Mouse (Mus musculus) limb, embryonic 13.5 days (tissue): Measurements from ENCODE around the gene Pwp2. TPM values are rescaled to one million over a fixed set of nuclear protein-coding genes. Genes with fewer than 3 reads are reported as not detected.
"Not testable (repeated sequence)": the region's sequence is repeated elsewhere in the genome, so short reads cannot be mapped to it uniquely, and the experiment has no call there.

Source experiments
- ATAC-seq: fragments of 200-750 bp; cut with Nextera tagmentation; 2 replicates; pipeline ENCODE4 v1.8.0; 2017; ENCODE audit warnings: low read depth, moderate number of reproducible peaks, moderate TSS enrichment; ENCODE audit not compliant: low FRiP score
- H3K27ac ChIP-seq: fragments of 300-500 bp; sonication (generic); 2 replicates; pipeline ENCODE4 v1.5.1; 2015; ENCODE audit warnings: inconsistent platforms, mild to moderate bottlenecking, moderate library complexity
- H3K27me3 ChIP-seq: fragments of 300-500 bp; sonication (generic); 2 replicates; pipeline ENCODE4 v1.6.1; 2015; ENCODE audit warnings: mild to moderate bottlenecking, inconsistent platforms
- H3K36me3 ChIP-seq: fragments of 300-500 bp; sonication (generic); 2 replicates; pipeline ENCODE4 v1.6.1; 2015; ENCODE audit warnings: inconsistent platforms, mild to moderate bottlenecking, moderate library complexity
- H3K4me1 ChIP-seq: fragments of 300-500 bp; sonication (generic); 2 replicates; pipeline ENCODE4 v1.6.1; 2015; ENCODE audit warnings: inconsistent platforms
- H3K4me2 ChIP-seq: fragments of 300-500 bp; sonication (generic); replicated peaks from 2 replicates; pipeline ENCODE4 v1.6.1; 2015; ENCODE audit warnings: inconsistent platforms, mild to moderate bottlenecking, moderate library complexity
- H3K4me3 ChIP-seq: fragments of 300-500 bp; sonication (generic); 2 replicates; pipeline ENCODE4 v1.5.1; 2015; ENCODE audit warnings: moderate library complexity, mild to moderate bottlenecking, inconsistent platforms
- H3K9ac ChIP-seq: fragments of 300-500 bp; sonication (generic); 2 replicates; pipeline ENCODE4 v1.6.1; 2015; ENCODE audit warnings: mild to moderate bottlenecking, inconsistent platforms
- H3K9me3 ChIP-seq: fragments of 300-500 bp; sonication (generic); 2 replicates; pipeline ENCODE4 v1.6.1; 2016; ENCODE audit warnings: inconsistent platforms
- WGBS: fragments of 180-500 bp; shearing (Covaris S2); methylation state at CpG from one replicate; pipeline ENCODE4 v1.1.7; 2015; 5-methylcytosine and 5-hydroxymethylcytosine counted together
- polyA plus RNA-seq: library from polyadenylated mRNA; unstranded; fragments of >200 nt; fragmentation: Nextera tagmentation; extraction: Ambion mirVana; gene quantifications from 2 replicates; pipeline ENCODE4 v1.2.1, GENCODE M21; 2015

The Pwp2 gene
- polyA plus RNA-seq, 1 experiment from 2014 or later, result 22.5 TPM

DNA sequence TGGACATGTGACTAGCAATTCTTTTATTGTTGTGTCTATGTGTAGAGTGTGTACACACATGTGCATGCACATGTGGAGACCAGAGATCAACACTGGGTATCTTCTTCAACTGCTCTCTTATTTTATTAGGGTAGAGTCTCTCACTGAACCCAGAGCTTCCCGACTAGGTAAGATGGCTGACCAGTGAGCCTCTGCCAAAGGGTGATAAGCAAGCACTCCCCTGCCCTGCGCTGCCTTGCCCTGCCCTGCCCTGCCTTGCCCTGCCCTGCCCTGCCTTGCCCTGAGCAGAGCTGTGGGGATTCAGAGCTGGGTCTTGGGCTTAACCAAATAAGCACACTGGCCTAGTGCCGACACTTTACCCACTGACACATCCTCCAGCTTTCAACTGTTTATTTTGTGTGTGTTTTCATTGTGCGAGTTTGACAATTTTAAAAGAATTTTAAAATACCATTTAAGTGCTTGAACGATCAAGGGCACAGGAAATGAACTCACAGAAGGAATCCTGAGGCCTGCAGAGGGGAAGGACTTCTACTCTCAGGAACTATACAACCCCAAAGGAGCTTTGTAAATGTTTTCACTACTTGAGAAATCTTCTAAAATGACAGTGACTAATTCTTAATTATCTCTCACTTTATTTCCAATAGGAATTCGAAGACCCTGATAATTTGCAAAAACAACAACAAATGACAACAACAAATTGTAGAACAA lies 31.6 kb upstream of the Pwp2 start:
- 87% methylated on average over 6 of the region's 6 CpGs for WGBS
- H3K9ac ChIP-seq, result no peak overlapping the region
- no peak overlapping the region for H3K4me3 ChIP-seq
- no peak overlapping the region for H3K27ac ChIP-seq
- no peak overlapping the region for H3K4me2 ChIP-seq
- H3K36me3 ChIP-seq, result peaks cover 97% of the 10 kb centered on the region
- H3K27me3 ChIP-seq, result no peaks in the 10 kb centered on the region
- H3K4me1 ChIP-seq, result no peaks in the 10 kb centered on the region
- H3K9me3 ChIP-seq, result no peaks in the 10 kb centered on the region
- no peak for ATAC-seq

DNA sequence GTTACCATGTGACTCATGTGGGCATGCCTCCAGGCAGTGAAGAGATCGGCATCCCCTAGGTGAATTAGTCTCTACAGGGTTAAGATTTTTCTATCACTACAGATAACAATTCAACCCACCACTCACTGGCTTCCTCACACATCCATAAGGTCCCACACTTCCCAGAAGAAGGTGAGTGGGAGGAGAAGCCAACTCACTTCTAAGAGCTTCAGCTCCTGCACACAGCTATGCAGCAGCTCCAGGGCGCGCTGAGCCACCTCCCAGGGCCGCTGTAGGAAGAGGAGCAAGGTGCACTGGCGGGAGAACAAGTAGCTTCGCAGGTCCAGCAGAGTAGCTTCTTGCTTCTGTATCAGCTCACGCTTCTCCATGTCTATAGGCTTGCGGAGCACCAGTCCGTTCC lies 29.4 kb upstream of the Pwp2 start:
- H3K9ac ChIP-seq, result no peak overlapping the region
- H3K4me3 ChIP-seq, result no peak overlapping the region
- H3K36me3 ChIP-seq, result peaks cover 98% of the 10 kb centered on the region
- H3K27ac ChIP-seq, result no peak overlapping the region
- H3K27me3 ChIP-seq, result no peaks in the 10 kb centered on the region
- H3K9me3 ChIP-seq, result no peaks in the 10 kb centered on the region
- H3K4me2 ChIP-seq, result no peak overlapping the region
- WGBS, result 90% methylated on average over 9 of the region's 9 CpGs
- no peaks in the 10 kb centered on the region for H3K4me1 ChIP-seq
- no peak for ATAC-seq

GRCm38 (mm10) chr10:78211311-78211710 lies 26.4 kb upstream of the Pwp2 start:
- no peak overlapping the region for H3K4me3 ChIP-seq
- no peaks in the 10 kb centered on the region for H3K4me1 ChIP-seq
- H3K36me3 ChIP-seq, result peaks cover 97% of the 10 kb centered on the region
- ATAC-seq, result no peak
- no peaks in the 10 kb centered on the region for H3K9me3 ChIP-seq
- H3K4me2 ChIP-seq, result no peak overlapping the region
- H3K27me3 ChIP-seq, result no peaks in the 10 kb centered on the region
- WGBS, result 76% methylated on average over 6 of the region's 6 CpGs
- H3K27ac ChIP-seq, result no peak overlapping the region
- no peak overlapping the region for H3K9ac ChIP-seq

DNA sequence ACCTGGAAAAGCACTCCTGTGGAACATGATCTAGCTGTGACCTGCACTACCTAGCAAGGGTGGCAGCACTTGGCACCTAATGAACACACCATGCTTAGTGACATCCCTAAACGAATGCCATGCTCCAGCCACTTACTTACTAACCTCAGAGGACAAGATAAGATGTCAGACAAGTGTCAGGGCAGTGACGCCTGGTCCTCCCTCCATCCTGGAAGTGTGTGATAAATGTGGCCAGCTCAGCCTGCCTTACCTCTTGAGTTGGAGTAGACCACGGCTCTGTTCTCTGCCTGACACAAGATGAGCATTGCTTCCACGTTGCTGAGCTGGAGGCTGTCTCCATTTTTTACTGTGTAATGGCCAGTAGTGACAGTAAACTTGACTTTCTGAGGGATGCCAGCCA lies 16.2 kb upstream of the Pwp2 start:
- no peaks in the 10 kb centered on the region for H3K9me3 ChIP-seq
- ATAC-seq, result no peak
- H3K4me1 ChIP-seq, result no peaks in the 10 kb centered on the region
- H3K4me3 ChIP-seq, result no peak overlapping the region
- peaks cover 96% of the 10 kb centered on the region for H3K36me3 ChIP-seq
- H3K4me2 ChIP-seq, result no peak overlapping the region
- H3K27ac ChIP-seq, result no peak overlapping the region
- no peak overlapping the region for H3K9ac ChIP-seq
- WGBS, result 92% methylated on average over 4 of the region's 4 CpGs
- no peaks in the 10 kb centered on the region for H3K27me3 ChIP-seq

- no peak overlapping the region for H3K4me3 ChIP-seq
- H3K4me1 ChIP-seq, result no peaks in the 10 kb centered on the region
- H3K9me3 ChIP-seq, result no peaks in the 10 kb centered on the region
- H3K4me2 ChIP-seq, result no peak overlapping the region
- no peak for ATAC-seq
- no peaks in the 10 kb centered on the region for H3K27me3 ChIP-seq
- no peak overlapping the region for H3K9ac ChIP-seq
- no peak overlapping the region for H3K27ac ChIP-seq
- WGBS, result 92% methylated on average over 5 of the region's 5 CpGs
- peaks cover 100% of the 10 kb centered on the region for H3K36me3 ChIP-seq
Measured at GRCm38 (mm10) chr10:78192933-78193332, 8.0 kb upstream of the Pwp2 start.

GRCm38 (mm10) chr10:78186076-78186475 lies 1.1 kb upstream of the Pwp2 start:
- not testable (repeated sequence) for H3K4me2 ChIP-seq, H3K9me3 ChIP-seq, H3K27me3 ChIP-seq, H3K4me3 ChIP-seq, ATAC-seq, H3K27ac ChIP-seq, H3K9ac ChIP-seq, H3K4me1 ChIP-seq
- peaks cover 64% of the 10 kb centered on the region for H3K36me3 ChIP-seq
- 93% methylated on average over 4 of the region's 4 CpGs for WGBS

DNA sequence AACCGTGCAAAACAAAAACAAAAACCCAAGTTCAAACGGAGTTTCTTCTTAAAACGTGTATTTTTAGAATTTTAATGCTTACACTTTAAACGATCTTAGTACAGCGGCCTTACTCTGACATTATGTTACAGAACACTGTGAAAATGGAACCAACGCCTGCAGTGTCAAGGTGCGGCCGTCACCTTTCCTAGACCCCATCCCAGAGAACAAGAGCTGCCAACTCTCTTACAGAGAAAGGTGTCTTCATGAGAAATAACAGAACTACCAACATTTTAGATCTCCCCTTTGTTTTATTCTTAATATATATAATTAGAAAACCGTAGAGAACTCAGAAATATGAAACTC lies 404 bp upstream of the Pwp2 start:
- H3K9ac ChIP-seq, result peak overlapping the region; percentile 57; the same call in 1 of the 2 replicates
- no peaks in the 10 kb centered on the region for H3K27me3 ChIP-seq
- no peaks in the 10 kb centered on the region for H3K9me3 ChIP-seq
- peak overlapping the region; percentile 77; the same call in 1 of the 2 replicates for H3K27ac ChIP-seq
- H3K4me2 ChIP-seq, result peak overlapping the region; percentile 91
- H3K4me3 ChIP-seq, result peak overlapping the region; percentile 74
- ATAC-seq, result peak; percentile 37
- peaks cover 8% of the 10 kb centered on the region for H3K4me1 ChIP-seq
- WGBS, result 14% methylated on average over 9 of the region's 9 CpGs
- peaks cover 64% of the 10 kb centered on the region for H3K36me3 ChIP-seq

GRCm38 (mm10) chr10:78183577-78183976 lies 1.4 kb downstream of the Pwp2 start:
- Histone ChIP-seq H3K9ac (no peak overlapping the region), H3K27me3 (no peaks in the 10 kb centered on the region), H3K4me1 (peaks cover 8% of the 10 kb centered on the region), H3K4me3 (no peak overlapping the region), H3K4me2 (peak overlapping the region; percentile 91; the same call in 1 of the 2 replicates), H3K36me3 (peaks cover 64% of the 10 kb centered on the region), H3K9me3 (no peaks in the 10 kb centered on the region), H3K27ac (no peak overlapping the region)
- WGBS, result 75% methylated on average over 3 of the region's 3 CpGs
- no peak for ATAC-seq

- H3K4me3 ChIP-seq, result no peak overlapping the region
- no peak overlapping the region for H3K9ac ChIP-seq
- H3K4me2 ChIP-seq, result no peak overlapping the region
- 95% methylated on average over 17 of the region's 17 CpGs for WGBS
- H3K36me3 ChIP-seq, result peaks cover 64% of the 10 kb centered on the region
- no peaks in the 10 kb centered on the region for H3K9me3 ChIP-seq
- H3K27ac ChIP-seq, result no peak overlapping the region
- no peak for ATAC-seq
- H3K27me3 ChIP-seq, result no peaks in the 10 kb centered on the region
- H3K4me1 ChIP-seq, result peaks cover 8% of the 10 kb centered on the region
Measured at GRCm38 (mm10) chr10:78182321-78182720, 2.6 kb downstream of the Pwp2 start.

DNA sequence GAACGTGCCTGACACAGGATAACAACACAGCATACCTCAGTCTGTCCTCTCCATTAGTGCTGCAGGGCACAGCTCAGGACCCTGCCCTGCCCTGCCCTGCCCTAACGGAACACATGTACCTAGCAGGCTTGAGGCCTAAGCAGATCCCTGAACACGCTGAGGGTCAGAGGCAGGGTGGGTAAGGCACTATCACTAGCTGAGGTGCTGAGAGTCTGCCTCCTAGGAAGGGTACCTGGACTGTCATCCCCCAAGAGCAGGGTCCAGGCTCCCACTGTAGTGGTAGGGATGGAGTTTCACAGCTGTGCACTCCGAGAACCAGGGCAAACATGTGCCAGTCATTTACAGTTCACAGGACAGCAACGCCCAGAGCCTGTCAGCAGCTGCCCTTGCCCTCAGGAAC lies 10.5 kb downstream of the Pwp2 start:
- Histone ChIP-seq H3K27ac (no peak overlapping the region), H3K9ac (no peak overlapping the region), H3K27me3 (no peaks in the 10 kb centered on the region), H3K9me3 (no peaks in the 10 kb centered on the region), H3K4me3 (no peak overlapping the region), H3K4me2 (no peak overlapping the region), H3K4me1 (peaks cover 4% of the 10 kb centered on the region), H3K36me3 (peaks cover 88% of the 10 kb centered on the region)
- 94% methylated on average over 5 of the region's 5 CpGs for WGBS
- no peak for ATAC-seq

GRCm38 (mm10) chr10:78171581-78171980 lies 13.4 kb downstream of the Pwp2 start:
- no peak overlapping the region for H3K4me3 ChIP-seq
- H3K36me3 ChIP-seq, result peaks cover 76% of the 10 kb centered on the region
- no peak overlapping the region for H3K9ac ChIP-seq
- H3K27me3 ChIP-seq, result no peaks in the 10 kb centered on the region
- no peak for ATAC-seq
- H3K4me2 ChIP-seq, result no peak overlapping the region
- H3K27ac ChIP-seq, result no peak overlapping the region
- WGBS, result 91% methylated on average over 9 of the region's 9 CpGs
- no peaks in the 10 kb centered on the region for H3K9me3 ChIP-seq
- H3K4me1 ChIP-seq, result peaks cover 15% of the 10 kb centered on the region

DNA sequence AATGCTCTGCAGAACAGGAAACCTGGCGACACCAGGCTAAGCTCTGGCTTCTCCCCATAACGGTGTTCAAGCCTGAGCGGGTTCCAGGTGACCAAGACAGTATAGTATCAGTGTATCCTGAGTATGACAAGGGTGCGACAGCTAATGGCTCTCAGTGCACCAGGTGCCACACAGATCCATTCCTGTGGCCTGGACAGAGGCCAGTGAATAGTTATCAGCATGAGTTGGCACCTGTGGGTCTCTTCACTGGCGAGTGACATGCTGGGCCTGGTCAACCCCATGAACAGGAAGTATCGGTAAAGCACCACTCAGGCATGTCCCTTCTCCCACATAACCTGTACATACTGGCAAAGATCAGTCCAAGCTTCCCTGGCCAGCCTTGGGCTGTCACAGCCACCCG lies 13.9 kb downstream of the Pwp2 start:
- WGBS, result 96% methylated on average over 7 of the region's 7 CpGs
- Histone ChIP-seq H3K4me1 (peaks cover 15% of the 10 kb centered on the region), H3K36me3 (peaks cover 76% of the 10 kb centered on the region), H3K9me3 (no peaks in the 10 kb centered on the region), H3K27me3 (no peaks in the 10 kb centered on the region), H3K4me3 (no peak overlapping the region), H3K9ac (0 out of 2 replicates have a peak overlapping the region, but pooled peaks have one; percentile 8), H3K4me2 (no peak overlapping the region), H3K27ac (no peak overlapping the region)
- ATAC-seq, result no peak

DNA sequence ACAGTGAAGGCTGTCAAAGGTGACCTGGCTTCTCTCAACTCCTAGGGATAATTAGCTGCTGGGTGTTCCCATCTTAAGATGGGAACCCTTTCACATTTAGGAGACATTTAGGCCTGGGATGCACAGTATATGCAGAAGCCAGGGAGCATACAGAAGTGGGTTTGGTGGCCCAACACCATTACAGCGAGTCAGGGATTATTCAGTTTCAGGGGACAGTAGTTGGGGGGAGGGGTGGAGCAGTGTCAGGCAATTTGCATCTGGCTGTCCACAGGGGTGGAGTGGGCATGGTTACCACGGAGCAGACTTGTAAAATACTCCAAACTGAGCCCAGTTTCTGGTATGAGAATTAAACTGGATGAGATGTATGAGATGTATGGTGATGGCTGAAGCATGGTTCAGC lies 14.5 kb downstream of the Pwp2 start:
- ATAC-seq, result no peak
- no peaks in the 10 kb centered on the region for H3K27me3 ChIP-seq
- peaks cover 15% of the 10 kb centered on the region for H3K4me1 ChIP-seq

More for the DNA sequence above, 14.5 kb downstream of the Pwp2 start:
- no peaks in the 10 kb centered on the region for H3K9me3 ChIP-seq
- peaks cover 76% of the 10 kb centered on the region for H3K36me3 ChIP-seq
- H3K4me2 ChIP-seq, result peak overlapping the region; percentile 92
- H3K4me3 ChIP-seq, result peak overlapping the region; percentile 91
- peak overlapping the region; percentile 92; the same call in 1 of the 2 replicates for H3K9ac ChIP-seq
- 0 out of 2 replicates have a peak overlapping the region, but pooled peaks have one; percentile 44 for H3K27ac ChIP-seq
- WGBS, result 64% methylated on average over 2 of the region's 2 CpGs
